Mouse (Mus musculus): ENCODE measurements around the gene Gm44965.
"Not testable (repeated sequence)": the region's sequence is repeated elsewhere in the genome, so short reads cannot be mapped to it uniquely, and the experiment has no call there.

The Gm44965 gene

GRCm38 (mm10) chr6:48579215-48579648 lies 14.5 kb upstream of the Gm44965 start:
- no peak for DNase-seq (ENCODE audit: low spot score)

- DNase-seq (ENCODE audit: low spot score) = no peak
These were observed 12.5 kb upstream of the Gm44965 start for GRCm38 (mm10) chr6:48581257-48581656.

GRCm38 (mm10) chr6:48582037-48582436 lies 11.7 kb upstream of the Gm44965 start:
- DNase-seq (ENCODE audit: low spot score) = no peak

GRCm38 (mm10) chr6:48589194-48589750 lies 4.5 kb upstream of the Gm44965 start, which contains the start of gene Gm45021:
TSS of gene Gm45021 (plus strand) at chr6:48589610.
- DNase-seq (ENCODE audit: low spot score) = no peak

- DNase-seq (ENCODE audit: low spot score) = no peak
These were observed 2.4 kb upstream of the Gm44965 start for GRCm38 (mm10) chr6:48591221-48591845.

- no peak for DNase-seq (ENCODE audit: low spot score)
These were observed 1.9 kb upstream of the Gm44965 start for GRCm38 (mm10) chr6:48591871-48592270.

- DNase-seq (ENCODE audit: low spot score) = peak; percentile 31
These were observed 450 bp downstream of the Gm44965 start for GRCm38 (mm10) chr6:48594043-48594738.

- DNase-seq (ENCODE audit: low spot score) = no peak
These were observed 1.5 kb downstream of the Gm44965 start for GRCm38 (mm10) chr6:48595278-48595677.

- DNase-seq (ENCODE audit: low spot score) = no peak
These were observed 2.9 kb downstream of the Gm44965 start for GRCm38 (mm10) chr6:48596545-48597232.

GRCm38 (mm10) chr6:48597233-48597625 lies 3.5 kb downstream of the Gm44965 start:
- no peak for DNase-seq (ENCODE audit: low spot score)

GRCm38 (mm10) chr6:48600594-48600993 lies 6.9 kb downstream of the Gm44965 start:
- no peak for DNase-seq (ENCODE audit: low spot score)

- DNase-seq (ENCODE audit: low spot score) = peak; percentile 96
These were observed 7.7 kb downstream of the Gm44965 start, which contains the start of gene Zfp775 for GRCm38 (mm10) chr6:48601271-48602079. TSS of gene Zfp775 (plus strand) at chr6:48602063.

GRCm38 (mm10) chr6:48602080-48602741 lies 8.5 kb downstream of the Gm44965 start:
- peak; percentile 29 for DNase-seq (ENCODE audit: low spot score)

- DNase-seq (ENCODE audit: low spot score) = no peak
These were observed 14.4 kb downstream of the Gm44965 start for GRCm38 (mm10) chr6:48608124-48608523.

- no peak for DNase-seq (ENCODE audit: low spot score)
These were observed 15.8 kb downstream of the Gm44965 start for GRCm38 (mm10) chr6:48609512-48609911.

- DNase-seq (ENCODE audit: low spot score) = no peak
These were observed 16.9 kb downstream of the Gm44965 start for GRCm38 (mm10) chr6:48610657-48611056.

GRCm38 (mm10) chr6:48613464-48613863 lies 19.7 kb downstream of the Gm44965 start:
- DNase-seq (ENCODE audit: low spot score) = no peak

GRCm38 (mm10) chr6:48614756-48615155 lies 21.0 kb downstream of the Gm44965 start:
- DNase-seq (ENCODE audit: low spot score) = no peak

GRCm38 (mm10) chr6:48620031-48620430 lies 26.3 kb downstream of the Gm44965 start:
- DNase-seq (ENCODE audit: low spot score) = no peak

GRCm38 (mm10) chr6:48622186-48622843 lies 28.6 kb downstream of the Gm44965 start:
- DNase-seq (ENCODE audit: low spot score) = not testable (repeated sequence)

- DNase-seq (ENCODE audit: low spot score) = no peak
These were observed 29.7 kb downstream of the Gm44965 start for GRCm38 (mm10) chr6:48623460-48623859.
